Mouse (Mus musculus) ES-Bruce4 (cell line): ENCODE data around the gene Fxyd5. TPM values are rescaled to one million over a fixed set of nuclear protein-coding genes. Genes with fewer than 3 reads are reported as not detected.

Source experiments
- H3K27ac ChIP-seq: 2 replicates; pipeline ENCODE4 v1.5.1; 2012; ENCODE audit warnings: low read length, inconsistent platforms; ENCODE audit not compliant: insufficient read depth
- H3K27me3 ChIP-seq: 2 replicates; pipeline ENCODE4 v1.6.1; 2012; ENCODE audit warnings: mild to moderate bottlenecking, low read length, inconsistent platforms; ENCODE audit not compliant: control insufficient read depth, poor library complexity, insufficient read depth, severe bottlenecking
- H3K36me3 ChIP-seq: 2 replicates; pipeline ENCODE4 v1.6.1; 2012; ENCODE audit warnings: inconsistent platforms, mild to moderate bottlenecking, low read length, moderate library complexity; ENCODE audit not compliant: control insufficient read depth, poor library complexity, insufficient read depth, severe bottlenecking
- H3K4me1 ChIP-seq: one replicate; pipeline ENCODE4 v1.8.1; 2011; ENCODE audit warnings: low read length; ENCODE audit not compliant: control insufficient read depth, insufficient read depth
- H3K4me3 ChIP-seq: 2 replicates; pipeline ENCODE4 v1.5.1; 2011; ENCODE audit warnings: low read depth, mild to moderate bottlenecking, low read length
- H3K9ac ChIP-seq: 2 replicates; pipeline ENCODE4 v1.6.1; 2012; ENCODE audit warnings: low read depth, mild to moderate bottlenecking, inconsistent platforms; ENCODE audit not compliant: poor library complexity, severe bottlenecking
- H3K9me3 ChIP-seq: replicated peaks from 2 replicates; pipeline ENCODE4 v1.6.1; 2012; ENCODE audit warnings: mild to moderate bottlenecking, low read length, inconsistent platforms; ENCODE audit not compliant: control insufficient read depth, poor library complexity, insufficient read depth, severe bottlenecking
- CTCF ChIP-seq: IDR thresholded peaks from one replicate; pipeline ENCODE4 v1.8.1; 2011; ENCODE audit warnings: low read depth, low read length
- EP300 ChIP-seq: IDR thresholded peaks from 2 replicates; pipeline ENCODE4 v1.6.1; 2011; ENCODE audit warnings: low read depth, low read length; ENCODE audit not compliant: insufficient read depth
- POLR2A ChIP-seq: IDR thresholded peaks from one replicate; pipeline ENCODE4 v1.8.1; 2011; ENCODE audit warnings: low read length; ENCODE audit not compliant: insufficient read depth
- polyA plus RNA-seq: library from polyadenylated mRNA; stranded (reverse); fragments of >200 nt; gene quantifications from 2 replicates; pipeline ENCODE4 v1.2.4, GENCODE M21; 2011; ENCODE audit warnings: low read depth; ENCODE audit not compliant: missing spikeins, insufficient read depth, insufficient read length

Fxyd5 gene
- polyA plus RNA-seq, 1 experiment, result 6.0 TPM

GRCm38 (mm10) chr7:31084140-31084539 is 41.9 kb upstream of the Fxyd5 start:
- no peaks in the 10 kb centered on the region for H3K36me3 ChIP-seq
- no peak for TF ChIP-seq CTCF
- TF ChIP-seq EP300, result no peak
- no peak for TF ChIP-seq POLR2A
- no peak overlapping the region for H3K9ac ChIP-seq
- H3K4me3 ChIP-seq, result no peak overlapping the region
- H3K27me3 ChIP-seq, result no peaks in the 10 kb centered on the region
- no peaks in the 10 kb centered on the region for H3K9me3 ChIP-seq
- H3K4me1 ChIP-seq, result no peaks in the 10 kb centered on the region
- H3K27ac ChIP-seq, result no peak overlapping the region

GRCm38 (mm10) chr7:31082831-31083588 is 40.7 kb upstream of the Fxyd5 start:
- no peaks in the 10 kb centered on the region for H3K27me3 ChIP-seq
- H3K36me3 ChIP-seq, result no peaks in the 10 kb centered on the region
- no peaks in the 10 kb centered on the region for H3K9me3 ChIP-seq
- no peak overlapping the region for H3K4me3 ChIP-seq
- no peak overlapping the region for H3K27ac ChIP-seq
- no peaks in the 10 kb centered on the region for H3K4me1 ChIP-seq
- H3K9ac ChIP-seq, result no peak overlapping the region
- TF ChIP-seq CTCF (no peak), EP300 (no peak), POLR2A (no peak)

- Histone ChIP-seq H3K4me1 (no peaks in the 10 kb centered on the region), H3K36me3 (no peaks in the 10 kb centered on the region), H3K4me3 (no peak overlapping the region), H3K27me3 (no peaks in the 10 kb centered on the region), H3K9ac (no peak overlapping the region), H3K27ac (no peak overlapping the region), H3K9me3 (no peaks in the 10 kb centered on the region)
- TF ChIP-seq CTCF, result no peak
- no peak for TF ChIP-seq EP300
- TF ChIP-seq POLR2A, result no peak
These were observed 39.8 kb upstream of the Fxyd5 start for GRCm38 (mm10) chr7:31082106-31082505.

- Histone ChIP-seq H3K4me1 (no peaks in the 10 kb centered on the region), H3K27ac (no peak overlapping the region), H3K9ac (no peak overlapping the region), H3K4me3 (no peak overlapping the region), H3K27me3 (no peaks in the 10 kb centered on the region), H3K9me3 (no peaks in the 10 kb centered on the region), H3K36me3 (no peaks in the 10 kb centered on the region)
- TF ChIP-seq POLR2A (no peak), CTCF (no peak), EP300 (no peak)
These were observed 38.8 kb upstream of the Fxyd5 start for GRCm38 (mm10) chr7:31081106-31081505.

GRCm38 (mm10) chr7:31080611-31081010 is 38.3 kb upstream of the Fxyd5 start:
- no peaks in the 10 kb centered on the region for H3K27me3 ChIP-seq
- no peaks in the 10 kb centered on the region for H3K4me1 ChIP-seq
- H3K9me3 ChIP-seq, result no peaks in the 10 kb centered on the region
- TF ChIP-seq POLR2A (no peak), EP300 (no peak), CTCF (no peak)
- H3K36me3 ChIP-seq, result no peaks in the 10 kb centered on the region
- H3K27ac ChIP-seq, result no peak overlapping the region
- H3K9ac ChIP-seq, result no peak overlapping the region
- H3K4me3 ChIP-seq, result no peak overlapping the region

GRCm38 (mm10) chr7:31079670-31080069 is 37.4 kb upstream of the Fxyd5 start:
- TF ChIP-seq POLR2A, result no peak
- TF ChIP-seq EP300, result no peak
- TF ChIP-seq CTCF, result no peak
- Histone ChIP-seq H3K9me3 (no peaks in the 10 kb centered on the region), H3K36me3 (no peaks in the 10 kb centered on the region), H3K4me1 (no peaks in the 10 kb centered on the region), H3K9ac (no peak overlapping the region), H3K27me3 (no peaks in the 10 kb centered on the region), H3K4me3 (no peak overlapping the region), H3K27ac (no peak overlapping the region)
